Mouse (Mus musculus): ENCODE results near the gene Lrrc71. TPM values are rescaled to one million over a fixed set of nuclear protein-coding genes. Genes with fewer than 3 reads are reported as not detected.

The Lrrc71 gene
- polyA plus RNA-seq (2015; fragmentation: Nextera tagmentation; extraction: Ambion mirVana) = 0.61 and 1.2 TPM in 2 replicates

GRCm38 (mm10) chr3:87748431-87748830 is at the start of gene Lrrc71:
TSS of gene Lrrc71 (minus strand) at chr3:87748625.
- Histone ChIP-seq H3K4me1 (0 out of 2 replicates have a peak, but pooled peaks cover 5% of the 10 kb centered on the region), H3K4me2 (replicated peaks) (no peak within 1 kb of the TSS), H3K27ac (replicated peaks) (no peak within 1 kb of the TSS), H3K36me3 (no peaks in the 10 kb centered on the region), H3K9me3 (no peaks in the 10 kb centered on the region), H3K4me3 (no peak within 1 kb of the TSS), H3K9ac (replicated peaks) (no peak within 1 kb of the TSS), H3K27me3 (no peaks in the 10 kb centered on the region)
- WGBS = 47% methylated on average over 13 of the region's 13 CpGs
- ATAC-seq (replicated peaks) = no peak

GRCm38 (mm10) chr3:87796736-87797334 is 48.4 kb upstream of the Lrrc71 start, which contains the start of gene Insrr:
TSS of gene Insrr (plus strand) at chr3:87796951.
- no peaks in the 10 kb centered on the region for H3K36me3 ChIP-seq
- WGBS = under 1% methylated on average over 29 of the region's 29 CpGs
- ATAC-seq (replicated peaks) = no peak
- H3K4me1 ChIP-seq = peaks cover 19% of the 10 kb centered on the region
- H3K27ac ChIP-seq (replicated peaks) = no peak within 1 kb of the TSS
- peaks cover 77% of the 10 kb centered on the region for H3K27me3 ChIP-seq
- peak within 1 kb of the TSS; percentile 30 for H3K4me3 ChIP-seq
- H3K4me2 ChIP-seq (replicated peaks) = peak within 1 kb of the TSS; percentile 50
- no peaks in the 10 kb centered on the region for H3K9me3 ChIP-seq
- H3K9ac ChIP-seq (replicated peaks) = peak within 1 kb of the TSS; percentile 17; the same call in 1 of the 2 replicates

- ATAC-seq (replicated peaks) = no peak
- Histone ChIP-seq H3K4me2 (replicated peaks) (peak overlapping the region; percentile 48), H3K9me3 (no peaks in the 10 kb centered on the region), H3K27me3 (peaks cover 78% of the 10 kb centered on the region), H3K27ac (replicated peaks) (no peak overlapping the region), H3K9ac (replicated peaks) (0 out of 2 replicates have a peak overlapping the region, but pooled peaks have one; percentile 11), H3K36me3 (no peaks in the 10 kb centered on the region), H3K4me3 (peak overlapping the region; percentile 33), H3K4me1 (peaks cover 19% of the 10 kb centered on the region)
- 14% methylated on average over 33 of the region's 33 CpGs for WGBS
Measured at GRCm38 (mm10) chr3:87795336-87796277, 47.2 kb upstream of the Lrrc71 start.

- H3K9me3 ChIP-seq = no peaks in the 10 kb centered on the region
- H3K4me3 ChIP-seq = peak within 1 kb of the TSS; percentile 33
- peaks cover 77% of the 10 kb centered on the region for H3K27me3 ChIP-seq
- WGBS = under 1% methylated on average over 41 of the region's 47 CpGs
- H3K4me1 ChIP-seq = peaks cover 19% of the 10 kb centered on the region
- no peak within 1 kb of the TSS for H3K27ac ChIP-seq (replicated peaks)
- 0 out of 2 replicates have a peak within 1 kb of the TSS, but pooled peaks have one; percentile 11 for H3K9ac ChIP-seq (replicated peaks)
- ATAC-seq (replicated peaks) = peak; percentile 49; the same call in 1 of the 2 replicates
- H3K36me3 ChIP-seq = no peaks in the 10 kb centered on the region
- peak within 1 kb of the TSS; percentile 48 for H3K4me2 ChIP-seq (replicated peaks)
Measured at GRCm38 (mm10) chr3:87794922-87795325, 46.5 kb upstream of the Lrrc71 start, which contains the start of gene Ntrk1. TSS of gene Ntrk1 (minus strand) at chr3:87795162.

- 29% methylated on average over 5 of the region's 5 CpGs for WGBS
- no peak for ATAC-seq (replicated peaks)
- Histone ChIP-seq H3K9ac (replicated peaks) (no peak overlapping the region), H3K27me3 (peaks cover 33% of the 10 kb centered on the region), H3K9me3 (no peaks in the 10 kb centered on the region), H3K27ac (replicated peaks) (no peak overlapping the region), H3K4me3 (no peak overlapping the region), H3K4me1 (peaks cover 8% of the 10 kb centered on the region), H3K4me2 (replicated peaks) (no peak overlapping the region), H3K36me3 (no peaks in the 10 kb centered on the region)
Measured at GRCm38 (mm10) chr3:87789768-87790167, 41.3 kb upstream of the Lrrc71 start.

- Histone ChIP-seq H3K27me3 (peaks cover 28% of the 10 kb centered on the region), H3K4me2 (replicated peaks) (no peak overlapping the region), H3K9me3 (no peaks in the 10 kb centered on the region), H3K27ac (replicated peaks) (no peak overlapping the region), H3K4me3 (no peak overlapping the region), H3K4me1 (peaks cover 5% of the 10 kb centered on the region; the same call in 1 of the 2 replicates), H3K9ac (replicated peaks) (no peak overlapping the region), H3K36me3 (no peaks in the 10 kb centered on the region)
- WGBS = 59% methylated on average over 1 of the region's 1 CpGs
- no peak for ATAC-seq (replicated peaks)
Measured at GRCm38 (mm10) chr3:87789248-87789647, 40.8 kb upstream of the Lrrc71 start.

GRCm38 (mm10) chr3:87785626-87786214 is 37.3 kb upstream of the Lrrc71 start:
- no peak overlapping the region for H3K27ac ChIP-seq (replicated peaks)
- peaks cover 5% of the 10 kb centered on the region; the same call in 1 of the 2 replicates for H3K4me1 ChIP-seq
- no peak for ATAC-seq (replicated peaks)
- H3K9me3 ChIP-seq = no peaks in the 10 kb centered on the region
- WGBS = 59% methylated on average over 6 of the region's 6 CpGs
- H3K4me2 ChIP-seq (replicated peaks) = no peak overlapping the region
- H3K4me3 ChIP-seq = no peak overlapping the region
- no peak overlapping the region for H3K9ac ChIP-seq (replicated peaks)
- H3K27me3 ChIP-seq = no peaks in the 10 kb centered on the region
- no peaks in the 10 kb centered on the region for H3K36me3 ChIP-seq

GRCm38 (mm10) chr3:87785156-87785555 is 36.7 kb upstream of the Lrrc71 start:
- ATAC-seq (replicated peaks) = no peak
- no peak overlapping the region for H3K4me3 ChIP-seq
- no peak overlapping the region for H3K9ac ChIP-seq (replicated peaks)
- no peaks in the 10 kb centered on the region for H3K9me3 ChIP-seq
- 81% methylated on average over 5 of the region's 5 CpGs for WGBS
- no peak overlapping the region for H3K4me2 ChIP-seq (replicated peaks)
- no peaks in the 10 kb centered on the region for H3K27me3 ChIP-seq
- H3K36me3 ChIP-seq = no peaks in the 10 kb centered on the region
- H3K27ac ChIP-seq (replicated peaks) = no peak overlapping the region
- H3K4me1 ChIP-seq = peaks cover 5% of the 10 kb centered on the region; the same call in 1 of the 2 replicates

- WGBS = 86% methylated on average over 25 of the region's 25 CpGs
- Histone ChIP-seq H3K36me3 (no peaks in the 10 kb centered on the region), H3K27ac (replicated peaks) (no peak overlapping the region), H3K27me3 (no peaks in the 10 kb centered on the region), H3K9me3 (no peaks in the 10 kb centered on the region), H3K9ac (replicated peaks) (no peak overlapping the region), H3K4me2 (replicated peaks) (no peak overlapping the region), H3K4me1 (no peaks in the 10 kb centered on the region), H3K4me3 (no peak overlapping the region)
- ATAC-seq (replicated peaks) = no peak
Measured at GRCm38 (mm10) chr3:87783282-87784023, 35.0 kb upstream of the Lrrc71 start.

- H3K27me3 ChIP-seq = no peaks in the 10 kb centered on the region
- no peak overlapping the region for H3K27ac ChIP-seq (replicated peaks)
- no peak overlapping the region for H3K4me3 ChIP-seq
- no peaks in the 10 kb centered on the region for H3K36me3 ChIP-seq
- 0 out of 2 replicates have a peak, but pooled peaks cover 3% of the 10 kb centered on the region for H3K4me1 ChIP-seq
- no peak overlapping the region for H3K4me2 ChIP-seq (replicated peaks)
- no peaks in the 10 kb centered on the region for H3K9me3 ChIP-seq
- WGBS = 38% methylated on average over 2 of the region's 2 CpGs
- no peak overlapping the region for H3K9ac ChIP-seq (replicated peaks)
- ATAC-seq (replicated peaks) = no peak
Measured at GRCm38 (mm10) chr3:87779086-87779485, 30.7 kb upstream of the Lrrc71 start.

- Histone ChIP-seq H3K4me1 (0 out of 2 replicates have a peak, but pooled peaks cover 3% of the 10 kb centered on the region), H3K27me3 (no peaks in the 10 kb centered on the region), H3K9ac (replicated peaks) (no peak overlapping the region), H3K4me3 (no peak overlapping the region), H3K27ac (replicated peaks) (no peak overlapping the region), H3K36me3 (no peaks in the 10 kb centered on the region), H3K9me3 (no peaks in the 10 kb centered on the region), H3K4me2 (replicated peaks) (0 out of 2 replicates have a peak overlapping the region, but pooled peaks have one; percentile 10)
- no peak for ATAC-seq (replicated peaks)
- WGBS = 61% methylated on average over 23 of the region's 23 CpGs
Measured at GRCm38 (mm10) chr3:87778283-87778682, 29.9 kb upstream of the Lrrc71 start.

Measured in forebrain, embryonic 15.5 days (tissue).